Mouse (Mus musculus) liver, adult (tissue): ENCODE results near the gene Dnm2.
A peak's percentile ranks its signal among the peaks of the same experiment; 100 is the strongest.

Source experiments
- GATA4 ChIP-seq: IDR thresholded peaks from 2 replicates; pipeline ENCODE4 v1.6.1; 2014; ENCODE audit warnings: mild to moderate bottlenecking, low read length; ENCODE audit not compliant: insufficient replicate concordance

Gene Dnm2

DNA sequence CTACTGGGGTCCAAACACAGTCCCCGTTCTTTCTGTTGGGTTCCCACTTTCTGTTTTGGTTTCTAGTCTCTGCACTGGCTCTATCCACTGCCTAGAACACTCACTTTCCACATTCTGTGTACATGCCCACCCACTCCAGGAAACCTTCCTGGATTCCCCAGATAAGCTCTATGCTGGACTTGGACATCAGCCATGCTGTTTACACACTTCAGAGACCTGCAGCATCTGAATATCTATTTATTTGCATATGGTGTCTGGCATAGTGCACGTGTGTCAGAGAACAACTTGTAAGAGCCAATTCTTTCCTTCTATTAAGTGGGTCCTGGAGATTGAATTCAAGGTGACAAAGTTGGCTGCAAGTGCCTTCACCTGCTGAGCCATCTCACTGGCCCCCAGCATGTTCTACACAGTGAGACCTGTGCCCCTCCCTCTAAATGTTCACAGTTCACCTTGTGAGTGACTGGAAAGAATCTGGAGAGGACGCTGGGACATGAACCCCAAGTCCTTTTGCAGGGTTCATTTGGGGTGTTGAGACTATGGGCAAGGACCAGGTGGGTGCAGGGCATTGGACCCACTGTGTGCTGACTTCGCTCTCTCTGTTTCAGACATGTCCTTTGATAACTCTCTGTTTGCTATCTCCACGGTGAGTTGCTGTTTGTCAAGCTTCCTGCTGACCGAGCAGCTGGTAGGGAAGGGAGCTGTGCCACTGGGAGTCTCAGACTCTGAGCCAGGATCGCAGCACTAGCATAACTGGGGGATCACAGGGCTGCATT, 115.5 kb downstream of the Dnm2 start:
- TF ChIP-seq GATA4 = no peak

- no peak for TF ChIP-seq GATA4
Observed at GRCm38 (mm10) chr9:21545351-21545915, 120.7 kb downstream of the Dnm2 start.

DNA sequence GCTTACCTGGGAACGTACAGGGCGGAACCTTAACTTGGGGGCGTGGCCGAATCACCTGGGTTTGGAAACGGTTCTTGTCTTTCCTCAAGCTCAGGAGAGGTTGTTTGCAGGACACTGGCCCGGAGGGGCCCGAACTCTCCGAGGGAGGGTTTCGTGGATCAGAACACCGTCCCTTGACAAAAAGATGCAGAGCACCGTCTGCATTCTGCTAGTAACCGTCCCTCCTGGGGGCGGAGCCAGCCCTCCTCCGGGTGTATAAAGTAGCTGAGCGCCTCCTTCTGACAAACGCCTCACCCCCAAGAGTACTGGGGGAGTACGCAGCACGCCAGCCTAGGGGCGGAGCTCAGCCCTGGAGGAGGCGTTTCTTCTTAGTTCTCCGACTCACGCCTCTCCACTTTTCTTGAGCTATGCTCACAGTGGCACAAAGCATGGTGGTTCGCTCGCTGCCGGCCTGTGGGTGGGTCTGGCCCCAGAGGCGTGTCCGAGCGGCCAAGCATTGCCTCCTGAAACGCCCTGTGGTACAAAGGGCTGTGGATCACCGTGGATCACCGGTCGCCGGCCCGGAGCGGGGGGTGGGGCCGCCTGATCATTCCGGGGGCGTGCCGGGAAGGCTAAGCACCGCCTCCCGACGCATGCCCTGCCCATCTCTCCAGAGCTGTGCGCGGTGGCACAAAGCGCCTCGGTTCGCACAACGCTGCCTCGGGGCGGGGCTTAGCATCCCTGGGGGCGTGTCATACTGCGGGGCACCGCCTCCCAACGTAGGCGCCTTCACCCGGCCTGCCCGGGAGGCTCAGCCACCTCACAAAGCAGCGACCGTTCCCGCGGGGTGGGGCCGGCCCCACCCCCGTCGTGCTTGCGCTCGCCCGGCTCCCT, 121.4 kb downstream of the Dnm2 start:
- no peak for TF ChIP-seq GATA4

GRCm38 (mm10) chr9:21546789-21547074, 122.0 kb downstream of the Dnm2 start, which contains the start of gene Carm1:
TSS of gene Carm1 (plus strand) at chr9:21546894.
- no peak for TF ChIP-seq GATA4

GRCm38 (mm10) chr9:21547075-21547941, 122.6 kb downstream of the Dnm2 start:
- TF ChIP-seq GATA4 = peak; percentile 8; the same call in 1 of the 2 replicates

- TF ChIP-seq GATA4 = no peak
Observed at GRCm38 (mm10) chr9:21551049-21551448, 126.3 kb downstream of the Dnm2 start.

DNA sequence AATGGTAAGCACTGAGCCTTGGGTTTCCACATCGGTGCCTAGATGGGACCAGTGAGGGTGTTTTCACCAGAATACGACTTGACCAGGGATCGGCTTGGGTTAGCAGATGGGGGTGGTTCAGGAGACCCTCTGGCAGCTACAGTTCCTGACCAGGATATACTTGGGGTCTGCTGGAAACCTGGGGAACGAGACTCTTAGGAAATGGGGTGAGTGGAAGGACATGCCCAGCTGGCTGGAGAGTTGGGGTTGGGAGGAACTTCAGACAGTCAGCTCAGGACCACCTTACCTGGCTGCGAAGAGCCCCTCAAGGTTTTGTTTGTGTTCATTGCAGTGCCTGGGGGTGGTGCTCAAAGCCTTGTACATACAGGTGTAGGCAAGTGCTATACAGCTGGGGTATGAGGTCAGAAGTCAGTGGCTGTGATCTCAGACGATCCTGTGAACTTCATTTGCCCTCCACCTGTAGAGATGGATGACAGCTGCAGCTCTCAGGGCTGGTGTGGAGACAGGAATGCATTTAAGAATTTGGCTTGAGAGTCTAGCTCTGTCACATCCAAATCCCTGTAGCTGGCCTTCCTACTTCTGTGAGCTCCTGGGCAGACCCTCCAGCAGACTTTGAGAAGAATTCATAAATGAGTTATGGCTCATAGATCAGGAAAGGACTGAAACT, 129.0 kb downstream of the Dnm2 start:
- TF ChIP-seq GATA4 = no peak

- no peak for TF ChIP-seq GATA4
Observed at GRCm38 (mm10) chr9:21555198-21555742, 130.6 kb downstream of the Dnm2 start.

- TF ChIP-seq GATA4 = no peak
Observed at GRCm38 (mm10) chr9:21556996-21557395, 132.3 kb downstream of the Dnm2 start.
